Mouse (Mus musculus): ENCODE results near the gene Sun2. TPM values are rescaled to one million over a fixed set of nuclear protein-coding genes. Genes with fewer than 3 reads are reported as not detected.

Sun2 gene
- polyA plus RNA-seq (2014; fragmentation: Illumina TruSeq; extraction: RNeasy Lipid Tissue Mini Kit (QIAGEN cat#74804); ENCODE audit: low read depth, low replicate concordance): 2.1 TPM

GRCm38 (mm10) chr15:79741921-79742705 lies at the start of gene Sun2:
Sun2 (minus strand) TSS chr15:79742536.

DNA sequence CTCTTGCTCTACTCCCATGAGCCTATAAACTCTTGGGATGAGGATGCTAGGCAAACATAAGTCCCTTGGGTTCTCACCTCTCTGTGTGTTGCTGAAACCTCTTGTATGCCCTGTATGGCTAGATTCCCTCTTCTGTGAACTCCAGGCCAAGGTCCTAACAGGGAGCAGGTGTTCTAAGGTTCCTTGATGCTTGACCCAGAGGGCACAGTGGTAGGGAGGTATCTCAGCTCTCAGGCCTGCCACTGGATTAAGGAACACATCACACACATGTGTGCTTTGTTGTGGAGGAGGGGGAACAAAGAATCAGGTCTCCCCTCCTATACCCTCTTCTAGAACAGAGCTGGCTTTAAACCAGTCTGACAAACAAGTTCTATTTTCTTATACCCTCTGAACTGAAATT lies 35.4 kb upstream of the Sun2 start, which contains the start of gene Dnal4:
TSS of gene Dnal4 (minus strand) at position 101 of the 400 bp plus-strand sequence.

DNA sequence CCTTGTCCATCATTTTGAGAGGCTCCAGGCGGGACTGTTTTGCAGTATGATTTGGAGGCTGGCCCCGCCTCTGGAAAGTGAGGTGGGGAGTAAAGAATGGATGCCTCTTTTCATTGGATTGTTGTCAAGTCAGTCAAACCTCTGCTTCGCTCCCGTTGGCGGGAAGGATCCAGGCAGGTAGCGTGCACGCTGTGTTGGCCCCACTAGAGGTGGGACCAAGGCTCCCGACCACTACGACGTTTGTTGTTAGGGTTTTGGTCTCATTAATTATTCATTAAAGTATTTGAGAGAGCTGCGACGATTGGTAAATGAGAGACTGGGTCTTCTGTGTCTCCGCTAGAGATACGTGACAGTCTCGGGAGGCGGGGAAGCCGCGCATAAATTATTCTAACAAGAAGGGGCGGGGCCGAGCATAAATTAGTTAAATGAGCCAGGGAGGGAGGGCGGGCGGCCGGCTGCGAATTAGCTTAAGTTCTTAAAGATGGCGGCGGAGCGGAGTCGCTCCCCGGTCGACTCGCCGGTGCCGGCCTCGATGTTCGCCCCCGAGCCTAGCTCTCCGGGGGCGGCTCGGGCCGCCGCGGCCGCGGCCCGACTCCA lies 51.8 kb downstream of the Sun2 start, which contains the start of gene Gtpbp1:
TSS of gene Gtpbp1 (plus strand) at position 420 of the 597 bp plus-strand sequence.

DNA sequence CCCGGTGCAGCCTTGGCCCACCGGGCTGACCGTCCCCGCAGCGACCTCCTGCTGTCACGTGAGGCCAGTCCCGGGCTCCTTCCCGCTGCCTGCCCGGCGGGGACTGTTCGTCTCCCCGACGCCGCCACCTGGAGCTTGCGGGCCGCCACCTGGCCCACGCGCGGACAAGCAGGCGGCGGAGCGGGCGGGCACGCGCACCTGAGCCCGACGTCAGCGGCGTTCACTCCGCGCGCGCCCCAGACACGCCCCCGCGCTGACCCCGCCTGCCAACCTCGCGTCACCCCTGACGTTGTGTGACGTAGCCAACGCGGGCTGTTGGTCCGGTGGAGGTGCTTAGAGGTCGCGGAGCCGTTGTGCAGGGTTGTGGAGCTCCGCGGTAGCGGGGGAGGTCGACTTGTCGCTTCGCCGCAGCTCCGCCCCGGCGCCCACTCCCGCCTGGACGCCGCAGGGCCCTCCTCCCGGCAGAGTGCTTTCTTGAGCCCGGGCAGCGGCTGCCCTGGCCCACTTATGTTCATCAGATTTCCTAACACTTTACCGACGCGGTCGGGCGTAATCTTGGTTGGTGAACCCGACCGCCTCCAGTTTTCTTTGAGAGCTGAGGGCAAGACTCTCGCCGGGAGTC lies 54.6 kb downstream of the Sun2 start, which contains the start of gene Josd1:
TSS of gene Josd1 (minus strand) at position 274 of the 622 bp plus-strand sequence.

Other genes with a start within 250 kb of the Sun2 start
- not detected for gene Kcnj4, start 237.3 kb downstream of the Sun2 start, polyA plus RNA-seq (2014; fragmentation: Illumina TruSeq; extraction: RNeasy Lipid Tissue Mini Kit (QIAGEN cat#74804); ENCODE audit: low read depth, low replicate concordance)
- gene Kdelr3, start 226.1 kb downstream of the Sun2 start, polyA plus RNA-seq (2014; fragmentation: Illumina TruSeq; extraction: RNeasy Lipid Tissue Mini Kit (QIAGEN cat#74804); ENCODE audit: low read depth, low replicate concordance): 1.4 TPM
- 234 TPM for gene Ddx17, start 195.8 kb downstream of the Sun2 start, polyA plus RNA-seq (2014; fragmentation: Illumina TruSeq; extraction: RNeasy Lipid Tissue Mini Kit (QIAGEN cat#74804); ENCODE audit: low read depth, low replicate concordance)
- gene Dmc1, start 137.4 kb downstream of the Sun2 start, polyA plus RNA-seq (2014; fragmentation: Illumina TruSeq; extraction: RNeasy Lipid Tissue Mini Kit (QIAGEN cat#74804); ENCODE audit: low read depth, low replicate concordance): 34.5 TPM
- gene Fam227a, start 83.6 kb downstream of the Sun2 start, polyA plus RNA-seq (2014; fragmentation: Illumina TruSeq; extraction: RNeasy Lipid Tissue Mini Kit (QIAGEN cat#74804); ENCODE audit: low read depth, low replicate concordance): 42.9 TPM
- gene Cby1, start 83.3 kb downstream of the Sun2 start, polyA plus RNA-seq (2014; fragmentation: Illumina TruSeq; extraction: RNeasy Lipid Tissue Mini Kit (QIAGEN cat#74804); ENCODE audit: low read depth, low replicate concordance): 10.6 TPM
- gene Tomm22, start 71.7 kb downstream of the Sun2 start, polyA plus RNA-seq (2014; fragmentation: Illumina TruSeq; extraction: RNeasy Lipid Tissue Mini Kit (QIAGEN cat#74804); ENCODE audit: low read depth, low replicate concordance): 709 TPM
- 20.2 TPM for gene Josd1, start 54.6 kb downstream of the Sun2 start, polyA plus RNA-seq (2014; fragmentation: Illumina TruSeq; extraction: RNeasy Lipid Tissue Mini Kit (QIAGEN cat#74804); ENCODE audit: low read depth, low replicate concordance)
- 2.8 TPM for gene Gtpbp1, start 51.7 kb downstream of the Sun2 start, polyA plus RNA-seq (2014; fragmentation: Illumina TruSeq; extraction: RNeasy Lipid Tissue Mini Kit (QIAGEN cat#74804); ENCODE audit: low read depth, low replicate concordance)
- 5.6 TPM for gene Dnal4, start 35.3 kb upstream of the Sun2 start, polyA plus RNA-seq (2014; fragmentation: Illumina TruSeq; extraction: RNeasy Lipid Tissue Mini Kit (QIAGEN cat#74804); ENCODE audit: low read depth, low replicate concordance)
- 0.83 TPM for gene Nptxr, start 62.2 kb upstream of the Sun2 start, polyA plus RNA-seq (2014; fragmentation: Illumina TruSeq; extraction: RNeasy Lipid Tissue Mini Kit (QIAGEN cat#74804); ENCODE audit: low read depth, low replicate concordance)
- gene Npcd, start 91.7 kb upstream of the Sun2 start, polyA plus RNA-seq (2014; fragmentation: Illumina TruSeq; extraction: RNeasy Lipid Tissue Mini Kit (QIAGEN cat#74804); ENCODE audit: low read depth, low replicate concordance): not detected
- 0.90 TPM for gene Cbx6, start 92.2 kb upstream of the Sun2 start, polyA plus RNA-seq (2014; fragmentation: Illumina TruSeq; extraction: RNeasy Lipid Tissue Mini Kit (QIAGEN cat#74804); ENCODE audit: low read depth, low replicate concordance)
- 3.6 TPM for gene Apobec3, start 149.1 kb upstream of the Sun2 start, polyA plus RNA-seq (2014; fragmentation: Illumina TruSeq; extraction: RNeasy Lipid Tissue Mini Kit (QIAGEN cat#74804); ENCODE audit: low read depth, low replicate concordance)
- 2.8 TPM for gene Cbx7, start 228.6 kb upstream of the Sun2 start, polyA plus RNA-seq (2014; fragmentation: Illumina TruSeq; extraction: RNeasy Lipid Tissue Mini Kit (QIAGEN cat#74804); ENCODE audit: low read depth, low replicate concordance)

All from testis, adult 10 weeks (tissue).